Mouse (Mus musculus): ENCODE measurements around the gene Atp13a2.

The Atp13a2 gene

DNA sequence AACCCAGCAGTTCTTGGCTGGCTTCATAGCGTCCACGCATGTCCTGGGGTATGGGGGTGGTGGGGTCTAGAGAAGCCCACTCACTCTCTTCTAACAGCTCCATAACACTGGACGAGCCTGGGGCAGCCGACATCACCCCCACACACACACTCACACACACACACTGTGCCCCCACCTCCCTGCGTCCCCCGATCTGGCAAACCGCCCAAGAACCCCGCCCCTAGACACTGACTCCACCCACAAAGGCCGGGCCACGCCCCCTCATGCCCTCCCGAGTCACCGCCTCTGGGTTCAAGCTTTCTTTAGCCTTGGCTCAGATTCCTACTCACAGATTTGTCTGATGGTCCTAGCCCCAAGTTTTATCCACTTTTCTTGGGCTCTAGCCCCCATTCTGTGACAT, 54.4 kb downstream of the Atp13a2 start:
- no peak for DNase-seq (ENCODE audit: low spot score in 2 of 2)

DNA sequence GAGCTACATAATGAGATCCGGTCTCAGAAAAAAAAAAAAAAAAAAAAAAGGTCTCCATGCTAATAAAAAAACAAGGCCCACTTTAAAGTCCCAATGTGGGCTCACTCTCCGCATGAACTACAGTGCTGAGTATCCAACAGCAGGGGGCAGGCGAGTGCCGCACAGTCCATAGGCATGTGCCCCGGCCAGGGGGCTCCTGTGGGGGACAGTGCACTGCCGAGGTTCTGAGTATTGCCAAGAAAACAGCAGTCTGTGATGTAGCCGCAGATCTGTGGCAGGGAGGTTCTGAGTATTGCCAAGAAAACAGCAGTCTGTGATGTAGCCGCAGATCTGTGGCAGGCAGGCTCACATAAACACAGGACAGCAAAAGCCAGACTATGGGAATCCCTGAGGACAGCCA, 58.1 kb downstream of the Atp13a2 start:
- DNase-seq (ENCODE audit: low spot score in 2 of 2), result no peak

GRCm38 (mm10) chr4:141048810-141049475, 62.3 kb downstream of the Atp13a2 start:
- no peak for DNase-seq (ENCODE audit: low spot score in 2 of 2)

GRCm38 (mm10) chr4:141049476-141049835, 62.8 kb downstream of the Atp13a2 start:
- DNase-seq (ENCODE audit: low spot score in 2 of 2), result peak in 1 of 2 experiments; percentile 53

DNA sequence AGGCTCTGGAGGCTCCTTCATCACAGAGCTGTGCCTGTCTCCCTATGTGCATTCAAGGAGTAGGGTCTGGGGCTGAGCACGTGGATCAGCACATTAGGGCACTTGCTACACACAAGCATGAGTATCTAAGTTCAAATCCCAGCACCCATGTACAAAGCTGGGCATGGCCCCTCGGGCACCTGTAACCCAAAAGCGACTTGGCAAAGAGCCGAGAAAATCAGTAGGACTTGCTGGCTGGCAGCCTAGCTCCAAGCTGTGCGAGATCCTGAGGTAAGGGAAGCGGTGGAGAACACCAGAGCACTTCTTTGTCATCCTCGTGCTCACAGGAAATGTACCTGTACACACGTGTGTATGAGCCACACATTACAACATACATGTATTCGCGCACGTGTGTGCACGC, 65.8 kb downstream of the Atp13a2 start:
- no peak for DNase-seq (ENCODE audit: low spot score in 2 of 2)

DNA sequence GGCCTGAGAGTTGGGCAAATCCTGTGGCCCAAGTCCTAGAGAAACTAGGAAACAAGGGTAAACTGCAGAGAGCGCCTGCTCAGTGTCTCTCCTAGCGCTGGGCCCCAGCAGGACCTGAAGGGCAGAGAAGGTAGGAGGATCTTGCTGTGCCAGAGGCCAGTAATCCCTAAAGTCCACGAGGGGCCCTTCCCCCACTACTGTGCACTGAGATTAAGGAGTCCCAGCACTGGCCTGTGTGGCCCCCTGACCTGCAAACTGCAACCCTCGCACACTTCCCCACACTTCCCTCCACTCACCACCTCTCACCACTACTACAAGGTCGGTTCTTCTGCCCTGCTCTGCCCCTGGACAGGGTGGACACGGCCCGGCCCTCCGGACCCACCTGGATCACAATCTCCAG, 66.5 kb downstream of the Atp13a2 start:
- no peak for DNase-seq (ENCODE audit: low spot score in 2 of 2)

DNA sequence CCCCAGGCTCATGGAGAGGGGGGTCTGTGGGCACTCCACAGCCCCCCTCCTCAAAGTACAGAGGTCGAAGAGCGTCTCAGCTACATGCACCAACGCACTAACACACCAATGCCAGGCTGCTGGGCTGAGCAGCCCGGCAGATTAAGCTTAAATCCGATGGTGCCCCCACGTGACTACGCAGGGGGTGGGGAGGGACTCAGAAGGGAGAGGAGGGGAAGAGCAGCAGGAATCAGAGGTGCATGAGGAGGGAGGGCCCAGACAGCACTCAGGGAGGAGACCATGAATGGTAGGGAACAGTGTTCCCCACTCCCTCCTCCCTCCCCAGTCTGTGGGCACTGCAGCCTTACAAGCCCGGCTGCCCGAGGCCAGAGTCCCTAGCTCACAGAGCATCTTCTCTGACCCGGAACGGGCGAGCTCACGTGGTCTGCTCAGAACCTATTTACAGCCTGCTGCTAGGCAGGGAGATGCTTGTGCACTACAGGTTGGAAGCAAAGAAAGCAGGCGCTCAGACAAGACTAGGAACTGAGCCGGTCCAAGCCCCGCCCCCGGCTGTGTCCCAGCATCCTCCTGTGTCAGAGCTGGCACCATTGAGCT, 67.0 kb downstream of the Atp13a2 start:
- peak; percentile 64 to 82 for DNase-seq (ENCODE audit: low spot score in 2 of 2)

Data from left cerebral cortex, adult 9 months (tissue).